Mouse (Mus musculus): ENCODE measurements around the gene Gm10096.
"Not testable (repeated sequence)": the region's sequence is repeated elsewhere in the genome, so short reads cannot be mapped to it uniquely, and the experiment has no call there.

Gene Gm10096

DNA sequence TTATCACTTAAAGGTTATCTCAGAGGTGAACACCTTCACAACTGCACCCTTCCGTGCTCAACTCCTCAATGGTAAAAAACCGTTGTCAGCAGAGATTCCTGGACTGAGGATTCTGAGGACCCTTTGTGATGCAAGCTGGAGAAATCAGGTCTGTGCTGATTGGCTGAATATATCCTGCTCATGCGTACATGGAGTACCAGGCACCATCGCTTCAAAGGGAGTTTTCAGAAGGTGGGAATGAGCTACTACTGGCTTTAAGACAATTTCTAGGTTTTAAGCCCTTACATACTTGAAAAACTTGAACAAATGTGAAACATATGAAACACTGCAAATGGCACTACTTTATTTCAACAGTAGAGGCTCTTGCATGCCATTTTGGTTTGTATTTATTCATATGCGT is at the start of gene Gm10096:
Gm10096 (minus strand) TSS at position 101 of the 400 bp plus-strand sequence.
- DNase-seq (ENCODE audit: low spot score in 2 of 2), result not testable (repeated sequence)

Measured in urinary bladder, postnatal 36 days (tissue).